Mouse (Mus musculus): ENCODE data around the gene Hist2h4.

The Hist2h4 gene

GRCm38 (mm10) chr3:96262979-96263550 lies at the start of gene Hist2h4:
Gene Hist2h4, minus strand, starts transcription at chr3:96263311.
- in situ Hi-C loops (cut with MboI; ENCODE audit: unreplicated experiment in 2 of 2): loop anchor here in 1 of 2 experiments (25.0 kb wide), 2 partner anchors 301 to 601 kb away; partner anchors contain the start of gene Mcl1

- in situ Hi-C loops (cut with MboI; ENCODE audit: unreplicated experiment in 2 of 2): no loop called here
Observed at GRCm38 (mm10) chr3:96312341-96313098, 49.4 kb upstream of the Hist2h4 start.

DNA sequence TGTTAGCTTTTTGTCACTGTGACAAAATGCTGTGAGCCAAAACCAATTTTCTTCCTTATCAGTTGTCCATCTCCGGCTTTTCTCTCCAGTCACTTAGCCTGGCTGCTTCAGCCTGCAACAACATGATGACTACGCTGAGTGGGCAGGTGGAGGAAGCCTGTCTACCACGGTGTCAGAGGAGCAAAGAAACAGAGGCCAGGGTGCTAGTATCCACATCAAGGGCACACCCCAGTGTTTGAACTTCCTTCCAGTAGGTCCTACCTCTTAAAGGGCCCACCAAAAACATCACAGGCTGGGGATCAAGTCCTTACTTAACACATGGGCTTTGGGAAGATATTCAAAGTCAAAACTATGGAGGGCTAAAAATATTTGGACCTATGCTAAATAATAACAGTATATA lies 46.3 kb upstream of the Hist2h4 start:
- in situ Hi-C loops (cut with MboI; ENCODE audit: unreplicated experiment in 2 of 2): loop anchor here in 1 of 2 experiments (10.0 kb wide), 1 partner anchor 225 kb away; no protein-coding TSS in a partner anchor

DNA sequence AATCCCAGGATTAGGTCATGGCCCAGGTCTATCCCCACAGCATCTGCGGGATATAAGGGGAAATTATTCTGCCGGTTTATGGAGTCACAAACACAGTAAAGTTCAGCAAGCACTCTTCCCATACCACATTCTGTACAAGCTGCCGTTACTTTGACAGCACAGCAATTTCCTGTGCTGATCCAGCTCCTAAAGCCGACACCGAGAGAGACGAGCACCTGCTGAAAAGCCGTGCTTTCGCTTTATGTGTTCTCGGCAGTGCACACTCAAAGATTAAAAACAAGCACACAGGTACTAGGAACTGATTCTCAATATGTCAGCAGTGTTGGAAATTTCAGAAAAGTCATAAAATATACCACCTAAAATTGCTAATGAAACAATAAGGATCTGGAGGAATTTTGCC lies 43.4 kb upstream of the Hist2h4 start:
- in situ Hi-C loops (cut with MboI; ENCODE audit: unreplicated experiment in 2 of 2): loop anchor here in 1 of 2 experiments (10.0 kb wide), 1 partner anchor 228 kb away; no protein-coding TSS in a partner anchor

DNA sequence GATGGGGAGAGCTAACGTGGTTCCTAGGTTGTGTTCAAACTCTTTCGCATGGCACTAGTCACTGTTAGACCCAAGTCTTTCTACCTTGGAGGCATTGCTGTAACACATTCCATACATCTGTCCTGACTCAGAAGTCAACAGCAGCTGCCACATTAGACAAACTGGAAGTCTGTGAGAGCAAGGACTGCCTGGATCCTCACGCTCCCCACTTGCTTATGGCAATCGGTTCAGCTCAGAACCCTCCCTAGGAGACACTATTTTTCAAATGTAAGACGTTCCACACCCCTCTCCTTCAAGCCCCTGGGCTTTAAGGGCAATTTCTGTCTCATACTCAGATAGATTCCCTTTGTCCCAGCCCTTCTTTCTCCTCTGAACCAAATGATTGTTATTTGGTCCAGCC lies 39.0 kb upstream of the Hist2h4 start:
- in situ Hi-C loops (cut with MboI; ENCODE audit: unreplicated experiment in 2 of 2): loop anchor here in 1 of 2 experiments (10.0 kb wide), 1 partner anchor 233 kb away; no protein-coding TSS in a partner anchor

GRCm38 (mm10) chr3:96300706-96301529 lies 37.8 kb upstream of the Hist2h4 start:
- in situ Hi-C loops (cut with MboI; ENCODE audit: unreplicated experiment in 2 of 2): loop anchor here in 1 of 2 experiments (10.0 kb wide), 1 partner anchor 234 kb away; no protein-coding TSS in a partner anchor

GRCm38 (mm10) chr3:96299562-96299961 lies 36.5 kb upstream of the Hist2h4 start:
- in situ Hi-C loops (cut with MboI; ENCODE audit: unreplicated experiment in 2 of 2): loop anchor here (25.0 kb wide), 1 partner anchor 338 kb away; the partner anchor contains the start of genes Gm42957 (in 2 of the 2), Itga10 (in 2 of the 2), Pex11b (in 2 of the 2) and Rbm8a (in 2 of the 2)

- in situ Hi-C loops (cut with MboI; ENCODE audit: unreplicated experiment in 2 of 2): loop anchor here (25.0 kb wide), 1 partner anchor 339 kb away; the partner anchor contains the start of genes Gm42957 (in 2 of the 2), Itga10 (in 2 of the 2), Pex11b (in 2 of the 2) and Rbm8a (in 2 of the 2)
Observed at GRCm38 (mm10) chr3:96298360-96298759, 35.2 kb upstream of the Hist2h4 start.

GRCm38 (mm10) chr3:96293787-96294186 lies 30.7 kb upstream of the Hist2h4 start, which contains the start of gene Fcgr1:
Gene Fcgr1, minus strand, starts transcription at chr3:96293969.
- in situ Hi-C loops (cut with MboI; ENCODE audit: unreplicated experiment in 2 of 2): loop anchor here (25.0 kb wide), 1 partner anchor 344 kb away; the partner anchor contains the start of genes Gm42957 (in 2 of the 2), Itga10 (in 2 of the 2), Pex11b (in 2 of the 2) and Rbm8a (in 2 of the 2)

DNA sequence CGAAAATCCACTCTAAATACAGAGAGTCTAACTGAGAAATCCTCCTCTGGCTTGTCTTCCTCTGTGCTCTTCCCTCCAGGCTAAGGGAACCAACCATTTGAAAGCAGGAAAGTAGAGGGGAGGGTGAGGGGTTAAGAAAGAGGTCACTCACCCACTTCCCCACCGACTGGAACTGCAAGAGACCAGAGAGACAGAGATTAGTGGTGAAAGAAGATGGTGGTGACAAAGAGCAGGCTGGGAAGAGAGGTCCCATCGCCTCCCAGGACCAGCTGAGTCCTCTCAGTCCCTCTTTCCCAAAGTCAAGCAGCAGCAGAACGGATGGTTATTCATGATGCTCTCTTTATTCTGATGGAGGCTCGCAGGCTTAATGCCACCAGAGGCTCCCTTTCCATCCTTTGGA lies 30.3 kb upstream of the Hist2h4 start:
- in situ Hi-C loops (cut with MboI; ENCODE audit: unreplicated experiment in 2 of 2): loop anchor here (25.0 kb wide), 1 partner anchor 344 kb away; the partner anchor contains the start of genes Gm42957 (in 2 of the 2), Itga10 (in 2 of the 2), Pex11b (in 2 of the 2) and Rbm8a (in 2 of the 2)

- in situ Hi-C loops (cut with MboI; ENCODE audit: unreplicated experiment in 2 of 2): loop anchor here (25.0 kb wide), 1 partner anchor 345 kb away; the partner anchor contains the start of genes Gm42957 (in 2 of the 2), Itga10 (in 2 of the 2), Pex11b (in 2 of the 2) and Rbm8a (in 2 of the 2)
Observed at GRCm38 (mm10) chr3:96292641-96293040, 29.5 kb upstream of the Hist2h4 start.

DNA sequence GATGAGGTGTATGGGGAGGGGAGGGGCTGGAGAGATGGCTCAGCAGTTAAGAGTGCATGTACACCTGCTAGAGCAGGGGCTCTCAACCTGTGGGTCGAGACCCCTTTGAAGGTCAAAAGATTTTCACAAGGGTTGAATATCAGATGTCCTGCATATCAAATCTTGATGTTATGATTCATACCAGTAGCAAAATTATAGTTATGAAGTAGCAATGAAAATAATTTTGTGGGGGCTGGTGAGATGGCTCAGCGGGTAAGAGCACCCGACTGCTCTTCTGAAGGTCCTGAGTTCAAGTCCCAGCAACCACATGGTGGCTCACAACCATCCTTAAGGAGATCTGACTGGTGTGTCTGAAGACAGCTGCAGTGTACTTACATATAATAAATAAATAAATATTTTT lies 27.6 kb upstream of the Hist2h4 start:
- in situ Hi-C loops (cut with MboI; ENCODE audit: unreplicated experiment in 2 of 2): loop anchor here (25.0 kb wide), 1 partner anchor 347 kb away; the partner anchor contains the start of genes Gm42957 (in 2 of the 2), Itga10 (in 2 of the 2), Pex11b (in 2 of the 2) and Rbm8a (in 2 of the 2)

DNA sequence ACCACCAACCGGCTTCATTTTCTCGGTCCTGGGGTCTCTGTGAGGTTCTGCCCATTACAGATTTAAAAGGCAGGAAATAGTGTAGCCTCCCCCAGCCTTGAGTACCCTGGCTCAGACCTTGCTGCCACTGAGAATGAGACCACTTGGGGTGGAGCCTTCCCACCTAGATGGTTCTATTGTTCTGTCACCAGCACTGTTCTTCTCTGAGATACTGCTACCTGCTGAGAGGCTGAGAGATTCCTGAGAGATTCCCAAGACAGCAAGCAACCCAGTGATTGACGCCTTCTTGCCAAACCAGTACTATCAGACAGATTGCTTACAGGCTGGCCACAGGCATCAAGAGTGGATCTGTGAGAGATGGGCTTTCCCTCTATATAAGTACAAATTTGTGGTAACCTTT lies 26.1 kb upstream of the Hist2h4 start:
- in situ Hi-C loops (cut with MboI; ENCODE audit: unreplicated experiment in 2 of 2): loop anchor here (25.0 kb wide), 1 partner anchor 348 kb away; the partner anchor contains the start of genes Gm42957 (in 2 of the 2), Itga10 (in 2 of the 2), Pex11b (in 2 of the 2) and Rbm8a (in 2 of the 2)

- in situ Hi-C loops (cut with MboI; ENCODE audit: unreplicated experiment in 2 of 2): loop anchor here (25.0 kb wide), 1 partner anchor 350 kb away; the partner anchor contains the start of genes Gm42957 (in 2 of the 2), Itga10 (in 2 of the 2), Pex11b (in 2 of the 2) and Rbm8a (in 2 of the 2)
Observed at GRCm38 (mm10) chr3:96287334-96287733, 24.2 kb upstream of the Hist2h4 start.

- in situ Hi-C loops (cut with MboI; ENCODE audit: unreplicated experiment in 2 of 2): loop anchor here (5.0 to 25.0 kb wide), 3 partner anchors 43 to 353 kb away; partner anchors contain the start of genes Gm42957 (in 2 of the 2), Itga10 (in 2 of the 2), Pex11b (in 2 of the 2) and Rbm8a (in 2 of the 2)
Observed at GRCm38 (mm10) chr3:96284457-96284856, 21.3 kb upstream of the Hist2h4 start.

- in situ Hi-C loops (cut with MboI; ENCODE audit: unreplicated experiment in 2 of 2): loop anchor here (5.0 to 25.0 kb wide), 3 partner anchors 47 to 357 kb away; partner anchors contain the start of genes Gm42957 (in 2 of the 2), Itga10 (in 2 of the 2), Pex11b (in 2 of the 2) and Rbm8a (in 2 of the 2)
Observed at GRCm38 (mm10) chr3:96280660-96281059, 17.5 kb upstream of the Hist2h4 start.

DNA sequence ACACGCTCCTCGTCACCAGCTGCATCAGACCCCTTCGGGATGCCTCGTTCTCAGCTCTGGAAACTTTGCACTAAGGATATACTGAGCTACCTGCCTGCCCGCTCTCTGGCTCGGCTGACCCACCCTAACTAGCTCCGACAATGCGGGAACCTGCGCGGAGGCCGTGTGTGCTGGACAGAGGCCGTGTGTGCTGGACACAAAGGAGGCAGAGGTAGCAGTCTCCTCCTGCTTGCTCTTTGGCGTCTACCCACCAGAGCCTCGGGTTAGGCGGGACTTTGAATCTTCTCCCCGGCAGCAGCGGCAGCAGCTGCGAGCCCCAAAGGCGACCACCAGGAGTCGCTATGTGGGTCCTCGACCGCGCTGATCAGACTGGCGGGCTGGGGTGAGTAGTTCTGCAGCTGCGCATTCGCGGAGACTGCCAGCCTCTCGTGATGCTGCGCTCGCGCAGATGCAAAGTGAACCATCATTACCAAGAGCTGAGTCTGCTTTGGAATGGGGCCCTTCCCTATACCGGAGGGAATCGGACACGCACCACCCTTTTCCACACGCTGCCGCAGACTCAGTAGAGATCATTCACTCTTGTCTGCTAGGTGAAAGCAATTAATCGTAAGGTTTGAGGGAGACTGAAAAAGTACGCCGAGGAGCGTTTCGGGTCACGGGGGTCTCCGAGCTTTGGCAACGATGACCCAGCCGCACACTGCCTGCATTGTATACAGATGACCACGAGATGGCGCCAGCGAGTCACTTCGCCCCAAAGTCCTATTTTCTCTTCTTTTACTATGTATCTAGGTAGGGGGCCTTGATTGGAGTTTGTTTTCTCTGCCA lies 14.9 kb upstream of the Hist2h4 start:
- in situ Hi-C loops (cut with MboI; ENCODE audit: unreplicated experiment in 2 of 2): loop anchor here (5.0 to 25.0 kb wide), 2 partner anchors 224 to 359 kb away; partner anchors contain the start of genes Gm42957 (in 2 of the 2), Itga10 (in 2 of the 2), Pex11b (in 2 of the 2) and Rbm8a (in 2 of the 2)

GRCm38 (mm10) chr3:96277428-96277799 lies 14.3 kb upstream of the Hist2h4 start:
- in situ Hi-C loops (cut with MboI; ENCODE audit: unreplicated experiment in 2 of 2): loop anchor here (5.0 to 25.0 kb wide), 2 partner anchors 225 to 360 kb away; partner anchors contain the start of genes Gm42957 (in 2 of the 2), Itga10 (in 2 of the 2), Pex11b (in 2 of the 2) and Rbm8a (in 2 of the 2)

Data from v-Abl transformed pro-B cells (cell line).